Mouse (Mus musculus): ENCODE measurements at regions not wholly inside any gene's neighbourhood (a gene's known extent, or its start where the extent isn't known, plus 50 kb on each side); places are given as distances from the start of the nearest gene placed in this dataset.
"Not testable (repeated sequence)": the region's sequence is repeated elsewhere in the genome, so short reads cannot be mapped to it uniquely, and the experiment has no call there.

DNA sequence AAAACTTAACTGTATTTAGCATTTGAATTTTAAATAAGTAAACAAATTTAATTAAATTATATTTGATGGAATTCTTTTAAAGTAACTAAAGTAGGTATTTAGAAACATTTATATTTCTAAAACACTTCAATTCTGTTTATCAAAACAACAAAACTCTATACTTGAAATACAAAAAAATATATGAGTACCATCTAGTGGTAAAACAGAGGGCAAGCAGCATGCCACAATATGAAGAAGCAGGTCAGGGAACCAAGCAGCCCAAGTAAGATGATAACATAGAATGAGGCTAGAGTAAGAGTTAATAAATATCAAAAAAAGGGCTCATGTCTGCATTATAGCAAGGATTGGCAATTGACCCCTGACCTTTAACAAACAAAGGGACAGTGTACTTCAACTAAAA, 639.7 kb downstream of the Cdh10 start:
- no peak for ATAC-seq (ENCODE audit: poor library complexity, severe bottlenecking)

DNA sequence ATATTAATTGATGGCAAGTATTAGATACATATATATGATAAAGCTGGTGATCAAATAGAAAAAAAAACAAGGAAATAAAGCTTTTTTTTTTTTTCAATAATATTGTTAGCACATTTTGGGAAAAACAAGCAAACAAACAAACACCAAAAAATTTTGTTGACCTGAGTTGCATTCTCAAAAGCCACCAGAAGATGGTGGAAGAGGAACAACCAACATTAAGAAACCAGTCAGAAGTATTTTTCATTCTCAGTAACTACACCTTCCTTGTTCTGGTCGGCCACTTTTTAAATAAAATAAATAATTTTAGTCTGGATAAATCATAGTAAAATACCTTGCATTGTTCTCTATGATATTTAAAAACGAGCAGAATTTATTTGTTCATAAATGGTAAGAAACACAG, 654.8 kb downstream of the Cdh10 start:
- ATAC-seq (ENCODE audit: poor library complexity, severe bottlenecking), result no peak

DNA sequence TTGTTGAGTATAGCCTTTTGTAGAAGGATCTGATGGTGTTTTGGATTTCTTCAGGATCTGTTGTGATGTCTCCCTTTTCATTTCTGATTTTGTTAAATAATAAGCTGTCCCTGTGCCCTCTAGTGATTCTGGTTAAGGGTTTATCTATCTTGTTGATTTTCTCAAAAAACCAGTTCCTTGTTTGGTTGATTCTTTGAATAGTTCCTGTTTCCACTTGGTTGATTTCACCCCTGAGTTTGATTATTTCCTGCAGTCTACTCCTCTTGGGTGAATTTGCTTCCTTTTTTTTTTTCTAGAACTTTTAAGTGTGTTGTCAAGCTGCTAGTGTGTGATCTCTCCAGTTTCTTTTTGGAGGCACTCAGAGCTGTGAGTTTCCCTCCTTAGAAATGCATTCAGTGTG, 674.8 kb downstream of the Cdh10 start:
- not testable (repeated sequence) for ATAC-seq (ENCODE audit: poor library complexity, severe bottlenecking)

DNA sequence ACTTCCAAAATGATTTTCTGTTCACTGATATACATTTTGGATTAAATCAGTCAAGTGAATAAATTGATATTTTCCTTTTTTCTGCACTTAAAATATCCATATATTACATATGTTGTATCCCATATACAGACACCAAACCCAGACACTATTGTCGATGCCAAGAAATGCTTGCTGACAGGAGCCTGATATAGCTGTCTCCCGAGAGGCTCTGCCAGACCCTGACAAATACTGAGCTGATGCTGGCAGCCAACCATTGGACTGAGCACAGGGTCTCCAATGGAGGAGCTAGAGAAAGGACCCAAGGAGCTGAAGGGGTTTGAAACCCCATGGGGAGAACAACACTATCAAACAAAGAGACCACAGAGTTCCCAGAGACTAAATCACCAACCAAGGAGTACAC, 700.6 kb downstream of the Cdh10 start:
- no peak for ATAC-seq (ENCODE audit: poor library complexity, severe bottlenecking)

DNA sequence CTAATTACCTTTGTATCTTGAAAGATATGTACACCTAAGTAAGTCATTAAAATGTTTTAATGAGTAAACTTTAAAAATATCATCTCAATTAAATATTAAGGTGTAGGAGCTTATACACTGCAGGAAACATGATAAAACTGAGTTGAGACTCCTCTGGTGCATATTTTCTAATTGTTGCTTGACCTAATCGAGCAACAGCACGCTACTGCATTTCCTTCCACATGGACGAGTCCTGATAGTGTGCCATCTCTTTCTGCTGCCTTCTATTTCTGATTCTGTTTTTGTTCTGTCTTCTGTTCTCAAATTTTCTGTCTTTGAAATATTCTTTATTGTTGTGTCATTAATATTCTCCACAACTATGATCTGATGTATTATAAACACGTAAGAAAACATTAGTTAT, 721.9 kb downstream of the Cdh10 start:
- no peak for ATAC-seq (ENCODE audit: poor library complexity, severe bottlenecking)

DNA sequence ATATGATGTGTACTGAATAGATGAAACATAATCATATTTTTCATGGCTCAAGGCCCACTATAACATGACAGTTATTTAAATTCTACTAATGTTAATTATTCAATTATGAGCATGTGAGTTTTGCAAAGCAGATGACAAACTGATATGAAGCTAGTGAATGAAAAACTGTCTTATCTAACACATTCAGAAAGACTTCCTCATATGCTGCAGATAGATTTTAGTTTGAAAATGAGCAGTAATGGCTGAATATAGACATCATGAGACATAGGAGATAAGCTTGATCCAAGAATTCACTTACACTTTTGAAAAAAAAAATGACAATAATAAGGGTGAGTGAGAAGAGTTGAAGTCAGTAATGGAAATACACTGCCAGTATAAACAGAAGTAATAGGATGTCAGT, 731.0 kb downstream of the Cdh10 start:
- no peak for ATAC-seq (ENCODE audit: poor library complexity, severe bottlenecking)

DNA sequence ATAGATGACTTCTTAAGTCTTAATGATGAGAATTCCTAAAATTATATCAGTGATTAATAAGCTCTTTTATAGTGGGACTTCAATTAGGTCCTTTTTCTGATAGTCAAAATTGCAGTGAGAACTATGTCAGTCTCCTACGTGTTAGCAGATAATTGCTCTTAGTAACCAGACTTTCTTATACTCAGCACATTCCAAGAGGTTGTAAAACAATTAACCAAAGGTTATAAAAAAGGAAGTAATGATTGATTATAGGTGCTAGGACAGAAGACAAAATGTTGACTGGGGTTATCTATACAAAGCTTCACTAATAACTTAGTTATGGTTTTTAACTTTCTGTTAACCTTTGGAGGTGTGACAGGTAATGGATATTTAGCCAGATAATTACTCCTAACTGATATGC, 766.0 kb downstream of the Cdh10 start:
- ATAC-seq (ENCODE audit: poor library complexity, severe bottlenecking), result no peak

DNA sequence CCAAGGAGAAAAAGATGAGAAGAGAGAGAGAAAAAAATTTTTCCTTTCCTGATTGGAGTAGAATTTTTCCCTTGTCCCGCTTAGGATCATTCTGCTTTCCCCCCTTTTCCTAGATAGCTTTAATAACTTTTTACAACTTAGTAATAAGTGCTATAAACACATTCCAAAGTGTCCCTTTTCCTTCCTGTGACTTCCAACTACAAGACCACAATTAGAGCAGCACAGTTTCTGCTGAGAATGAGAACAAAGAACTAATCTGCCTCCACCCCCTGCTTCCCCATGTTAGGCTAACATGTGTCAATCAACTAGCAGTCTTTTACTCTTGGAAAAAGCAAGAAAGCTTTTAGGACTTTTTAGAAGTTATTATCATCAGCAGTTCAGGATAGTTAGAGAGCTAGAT, 766.5 kb downstream of the Cdh10 start:
- no peak for ATAC-seq (ENCODE audit: poor library complexity, severe bottlenecking)

DNA sequence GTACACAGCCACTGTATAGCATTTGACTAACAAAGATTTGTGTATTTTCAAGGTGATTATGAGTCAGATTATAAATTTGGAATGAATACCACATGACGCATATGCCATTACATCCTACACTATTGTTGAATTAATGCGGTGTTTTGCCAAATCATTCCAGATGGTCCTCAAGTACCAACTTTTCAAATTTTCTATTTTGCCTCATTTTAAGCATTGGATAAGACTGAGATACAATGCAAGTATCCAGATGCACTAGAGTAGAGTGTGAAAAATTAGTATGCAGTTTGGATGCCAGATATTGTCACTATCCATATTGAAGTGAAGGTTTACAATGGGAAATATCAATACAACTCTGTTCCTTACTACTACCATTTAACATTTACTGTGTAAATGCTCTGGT, 775.0 kb downstream of the Cdh10 start:
- ATAC-seq (ENCODE audit: poor library complexity, severe bottlenecking), result no peak

DNA sequence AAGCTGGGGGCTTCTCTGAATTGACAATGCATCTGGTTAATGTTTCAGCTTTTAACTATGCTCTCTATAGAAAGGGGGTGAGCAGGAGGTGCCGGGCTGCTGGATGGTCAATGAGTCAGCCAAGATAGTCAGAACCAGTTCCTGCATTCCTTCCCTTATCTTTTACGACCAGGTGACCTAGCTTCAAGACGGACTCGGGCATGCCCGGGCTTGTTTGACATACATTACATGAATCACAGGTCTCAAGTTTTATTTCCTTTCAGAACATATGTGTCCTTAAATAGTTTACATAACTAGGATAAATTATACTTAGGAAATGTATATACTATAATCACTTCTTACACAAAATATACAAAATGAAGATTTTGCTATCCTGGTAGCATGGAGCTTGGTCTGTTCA, 803.6 kb downstream of the Cdh10 start:
- ATAC-seq (ENCODE audit: poor library complexity, severe bottlenecking), result not testable (repeated sequence)

DNA sequence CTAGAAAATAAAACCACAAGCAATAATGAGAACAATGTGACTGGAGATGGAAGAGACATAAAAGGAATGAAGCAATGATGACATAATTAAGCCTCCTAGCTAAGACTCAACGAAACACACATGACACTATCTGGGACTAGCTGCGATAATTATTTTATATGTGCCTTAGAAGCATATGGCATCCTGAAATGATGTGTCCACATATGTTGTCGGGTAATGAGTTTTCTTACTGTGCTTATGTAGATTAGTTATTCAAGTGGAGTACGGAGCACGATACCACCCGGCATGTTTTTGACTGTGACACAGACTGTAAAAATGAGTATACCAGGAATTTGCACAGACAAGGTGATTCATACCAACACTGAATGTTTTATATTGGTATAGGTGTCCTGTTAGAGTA, 781.7 kb upstream of the Cdh12 start:
- no peak for ATAC-seq (ENCODE audit: poor library complexity, severe bottlenecking)

DNA sequence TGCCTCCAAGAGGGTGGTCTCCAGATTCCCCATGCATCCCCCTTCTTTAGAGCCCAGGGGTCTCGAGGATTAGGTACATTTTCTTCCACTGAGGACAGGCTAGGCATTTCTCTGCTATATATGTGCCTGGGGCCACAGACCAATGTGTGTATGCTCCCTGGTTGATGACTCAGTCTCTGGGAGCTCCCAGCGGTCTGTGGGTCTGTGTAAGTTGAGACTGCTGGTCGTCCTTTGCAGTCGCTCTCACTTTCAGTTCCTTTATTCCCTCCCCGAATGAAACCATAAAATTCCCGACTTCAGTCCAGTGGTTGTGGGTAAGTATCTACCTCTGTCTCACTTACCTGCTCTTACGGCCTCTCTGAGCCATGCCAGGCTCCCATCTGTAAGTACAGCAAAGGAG, 773.5 kb upstream of the Cdh12 start:
- ATAC-seq (ENCODE audit: poor library complexity, severe bottlenecking), result peak; percentile 90

DNA sequence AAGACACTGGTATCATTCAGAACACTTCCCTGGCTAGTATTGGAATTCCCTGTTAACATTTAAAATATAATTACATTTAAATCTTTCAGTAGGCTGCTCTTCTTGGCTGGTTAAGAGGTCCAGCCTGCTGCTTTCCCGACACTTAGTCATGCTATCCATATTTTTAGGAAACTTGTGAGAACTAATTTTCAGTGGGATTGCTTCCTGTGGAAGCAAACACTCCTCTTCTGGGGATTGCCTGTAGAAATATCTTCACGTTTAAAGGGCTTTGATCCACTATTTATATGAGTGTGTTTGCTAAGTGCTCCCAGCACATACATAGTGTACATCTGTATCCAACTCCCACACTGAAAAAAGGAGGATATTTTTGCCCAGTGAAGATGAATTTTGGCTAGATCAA, 761.8 kb upstream of the Cdh12 start:
- no peak for ATAC-seq (ENCODE audit: poor library complexity, severe bottlenecking)

DNA sequence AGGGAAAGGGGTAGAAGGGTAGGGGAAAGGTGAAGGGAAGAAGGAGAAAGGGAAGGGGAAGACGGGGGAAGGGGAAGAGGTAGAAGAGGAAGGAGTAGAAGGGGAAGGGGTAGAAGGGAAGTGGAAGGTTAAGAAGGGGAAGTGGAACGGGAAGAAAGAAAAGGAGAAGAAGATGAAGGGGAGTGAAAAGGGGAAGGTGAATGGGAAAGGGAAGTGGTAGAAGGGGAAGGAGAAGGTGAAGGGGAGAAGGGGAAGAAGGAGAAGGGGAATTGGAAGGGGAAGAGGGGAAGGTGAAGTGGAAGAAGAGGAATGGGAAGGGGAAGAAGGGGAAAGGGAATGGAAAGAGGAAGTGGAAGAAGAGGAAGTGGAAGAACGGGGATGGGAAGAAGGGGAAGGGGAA, 737.3 kb upstream of the Cdh12 start:
- peak; percentile 40; the same call in 1 of the 2 replicates for ATAC-seq (ENCODE audit: poor library complexity, severe bottlenecking)
